Mouse (Mus musculus): ENCODE results near the gene Zfp618.

DNA sequence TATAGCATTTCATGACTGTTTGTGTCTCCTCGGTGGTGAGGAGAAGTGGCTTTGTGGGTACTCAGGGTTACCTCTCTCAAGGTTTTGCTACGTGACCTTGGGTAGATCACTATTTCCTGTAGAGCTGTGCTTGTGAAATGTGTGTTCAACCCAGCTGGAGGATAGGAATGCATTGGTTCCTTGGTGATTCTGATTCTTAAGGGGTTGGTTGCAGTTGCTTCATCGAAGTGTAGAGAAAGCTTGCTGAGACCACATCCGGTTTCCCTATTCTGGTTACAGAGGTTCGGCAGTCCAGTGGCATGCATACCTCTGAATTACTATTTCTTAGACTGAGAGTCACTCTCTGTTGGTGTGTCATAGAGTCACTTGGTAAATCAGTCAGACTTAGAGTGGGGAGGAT lies 4.2 kb downstream of the Zfp618 start:
- no peak for TF ChIP-seq CTCF (IDR thresholded peaks at IDR 0.05; ENCODE audit: extremely low read depth, insufficient read depth, low read length)
- no peak for TF ChIP-seq POLR2A (IDR thresholded peaks at IDR 0.05; ENCODE audit: extremely low read depth, insufficient read depth, low read length)

Measured in cortical plate, adult 2 months (tissue).